Mouse (Mus musculus): ENCODE measurements around the gene Myh11. TPM values are rescaled to one million over a fixed set of nuclear protein-coding genes. Genes with fewer than 3 reads are reported as not detected.

The Myh11 gene
- polyA plus RNA-seq, 1 experiment from 2014 or later: 0.12 TPM

DNA sequence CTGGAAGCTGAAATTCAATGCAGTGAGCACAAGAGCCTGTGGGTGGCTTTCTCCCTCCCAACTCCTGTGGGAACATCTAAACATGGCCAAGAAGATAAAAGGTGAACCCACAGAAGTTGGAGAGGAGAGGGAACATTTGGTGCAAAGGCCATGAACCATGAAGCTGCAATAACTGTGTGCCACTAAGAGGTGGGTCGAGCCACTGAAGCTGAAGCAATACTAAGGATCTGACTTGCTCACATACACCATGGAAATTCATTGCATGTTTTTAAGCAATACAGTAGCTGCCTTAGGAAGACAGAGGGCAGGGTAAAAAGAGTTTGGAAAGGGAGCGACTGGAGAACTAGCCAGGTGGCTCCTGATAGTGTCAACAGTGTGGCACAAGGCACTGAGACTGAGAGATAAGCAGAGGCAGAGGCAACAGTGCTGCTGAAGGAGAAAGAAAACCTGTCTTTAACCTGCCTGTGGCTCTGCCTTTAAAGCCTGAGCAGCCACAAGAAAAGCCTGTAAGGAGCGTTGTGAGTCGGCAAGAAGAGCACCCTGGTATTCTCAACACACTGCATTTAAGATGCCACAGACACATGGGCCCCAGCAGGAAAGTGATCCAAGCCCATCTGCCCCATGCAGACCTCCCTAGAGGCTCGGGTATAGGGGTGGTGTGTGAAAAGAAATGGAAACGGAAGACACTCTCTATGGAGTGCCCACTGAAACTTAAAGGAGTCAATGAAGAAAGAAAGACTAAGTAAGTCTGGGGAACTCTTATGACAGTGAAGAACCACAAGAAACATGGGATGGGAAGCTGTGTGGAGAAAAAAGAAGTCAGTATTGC, 17.3 kb upstream of the Myh11 start:
- DNase-seq (ENCODE audit: low spot score) (no peak), ATAC-seq (replicated peaks; ENCODE audit: low FRiP score) (no peak)
- 90% methylated on average over 6 of the region's 6 CpGs for WGBS
- no peaks in the 10 kb centered on the region for H3K27me3 ChIP-seq (ENCODE audit: control insufficient read depth, insufficient read depth, low read length)
- H3K4me2 ChIP-seq (ENCODE audit: low read depth, low read length, severe bottlenecking): no peak overlapping the region
- no peaks in the 10 kb centered on the region for H3K9me3 ChIP-seq (ENCODE audit: control insufficient read depth, low read length)
- H3K9ac ChIP-seq (ENCODE audit: low read length): no peak overlapping the region
- H3K4me1 ChIP-seq (replicated peaks; ENCODE audit: control insufficient read depth, insufficient read depth, low read length): no peaks in the 10 kb centered on the region
- H3K27ac ChIP-seq (ENCODE audit: low read depth, low read length): no peak overlapping the region
- H3K4me3 ChIP-seq (ENCODE audit: low read depth, low read length): no peak overlapping the region
- H3K36me3 ChIP-seq (ENCODE audit: control insufficient read depth, insufficient read depth, low read length): peaks cover 7% of the 10 kb centered on the region

DNA sequence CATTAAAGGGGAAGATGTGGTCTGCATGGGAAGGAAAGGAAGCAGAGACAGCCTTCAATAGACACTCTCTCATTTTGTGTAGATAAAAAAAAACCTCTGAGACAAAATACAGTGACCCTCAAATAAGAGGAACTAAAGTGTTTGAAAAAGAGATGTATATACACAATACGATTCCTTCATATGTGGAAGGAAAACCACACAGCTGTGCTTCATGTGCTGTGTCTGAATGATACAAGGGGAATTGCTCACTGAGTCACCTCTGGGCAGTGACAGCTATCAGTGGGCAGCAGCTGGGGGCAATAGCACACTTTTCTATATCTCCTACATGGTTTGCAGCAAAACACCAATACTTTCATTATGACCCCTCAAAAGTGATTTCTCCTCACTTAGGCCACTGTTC, 16.2 kb upstream of the Myh11 start:
- H3K4me1 ChIP-seq (replicated peaks; ENCODE audit: control insufficient read depth, insufficient read depth, low read length): no peaks in the 10 kb centered on the region
- no peaks in the 10 kb centered on the region for H3K9me3 ChIP-seq (ENCODE audit: control insufficient read depth, low read length)
- H3K9ac ChIP-seq (ENCODE audit: low read length): no peak overlapping the region
- H3K36me3 ChIP-seq (ENCODE audit: control insufficient read depth, insufficient read depth, low read length): peaks cover 2% of the 10 kb centered on the region; the same call in 1 of the 2 replicates
- ATAC-seq (replicated peaks; ENCODE audit: low FRiP score) (no peak), DNase-seq (ENCODE audit: low spot score) (no peak)
- H3K27ac ChIP-seq (ENCODE audit: low read depth, low read length): no peak overlapping the region
- H3K4me2 ChIP-seq (ENCODE audit: low read depth, low read length, severe bottlenecking): no peak overlapping the region
- no peaks in the 10 kb centered on the region for H3K27me3 ChIP-seq (ENCODE audit: control insufficient read depth, insufficient read depth, low read length)
- H3K4me3 ChIP-seq (ENCODE audit: low read depth, low read length): no peak overlapping the region
- 97% methylated on average over 1 of the region's 1 CpGs for WGBS

DNA sequence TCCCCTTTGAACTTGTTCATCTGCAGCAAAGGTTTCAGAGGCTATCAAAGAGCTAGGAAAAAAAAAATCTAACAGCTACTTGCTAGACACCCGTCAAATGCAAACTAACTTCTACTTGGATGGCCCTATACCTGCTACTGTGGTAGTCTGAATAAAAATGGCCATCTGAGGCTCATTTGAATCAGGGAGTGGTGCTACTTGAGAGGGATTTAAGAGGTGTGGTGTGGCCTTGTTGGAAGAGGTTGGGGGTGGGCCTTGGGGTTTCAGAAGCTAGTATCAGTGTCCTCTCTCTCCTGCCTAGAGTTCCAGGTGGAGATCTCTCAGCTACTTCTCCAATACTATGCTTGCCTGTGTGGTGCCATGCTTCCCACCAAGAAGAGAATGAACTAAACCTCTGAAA, 15.3 kb upstream of the Myh11 start:
- H3K9ac ChIP-seq (ENCODE audit: low read length): no peak overlapping the region
- H3K27me3 ChIP-seq (ENCODE audit: control insufficient read depth, insufficient read depth, low read length): no peaks in the 10 kb centered on the region
- H3K36me3 ChIP-seq (ENCODE audit: control insufficient read depth, insufficient read depth, low read length): peaks cover 2% of the 10 kb centered on the region; the same call in 1 of the 2 replicates
- H3K9me3 ChIP-seq (ENCODE audit: control insufficient read depth, low read length): no peaks in the 10 kb centered on the region
- H3K4me3 ChIP-seq (ENCODE audit: low read depth, low read length): no peak overlapping the region
- WGBS: 94% methylated on average over 1 of the region's 1 CpGs
- H3K4me1 ChIP-seq (replicated peaks; ENCODE audit: control insufficient read depth, insufficient read depth, low read length): no peaks in the 10 kb centered on the region
- no peak for DNase-seq (ENCODE audit: low spot score)
- no peak for ATAC-seq (replicated peaks; ENCODE audit: low FRiP score)
- H3K27ac ChIP-seq (ENCODE audit: low read depth, low read length): no peak overlapping the region
- no peak overlapping the region for H3K4me2 ChIP-seq (ENCODE audit: low read depth, low read length, severe bottlenecking)

- ATAC-seq (replicated peaks; ENCODE audit: low FRiP score): no peak
- 90% methylated on average over 3 of the region's 3 CpGs for WGBS
- no peak overlapping the region for H3K27ac ChIP-seq (ENCODE audit: low read depth, low read length)
- H3K36me3 ChIP-seq (ENCODE audit: control insufficient read depth, insufficient read depth, low read length): peaks cover 2% of the 10 kb centered on the region; the same call in 1 of the 2 replicates
- H3K4me3 ChIP-seq (ENCODE audit: low read depth, low read length): no peak overlapping the region
- no peaks in the 10 kb centered on the region for H3K27me3 ChIP-seq (ENCODE audit: control insufficient read depth, insufficient read depth, low read length)
- no peak overlapping the region for H3K9ac ChIP-seq (ENCODE audit: low read length)
- H3K4me2 ChIP-seq (ENCODE audit: low read depth, low read length, severe bottlenecking): no peak overlapping the region
- no peaks in the 10 kb centered on the region for H3K9me3 ChIP-seq (ENCODE audit: control insufficient read depth, low read length)
- no peaks in the 10 kb centered on the region for H3K4me1 ChIP-seq (replicated peaks; ENCODE audit: control insufficient read depth, insufficient read depth, low read length)
- no peak for DNase-seq (ENCODE audit: low spot score)
These were observed 13.6 kb upstream of the Myh11 start for GRCm38 (mm10) chr16:14304791-14305190.

DNA sequence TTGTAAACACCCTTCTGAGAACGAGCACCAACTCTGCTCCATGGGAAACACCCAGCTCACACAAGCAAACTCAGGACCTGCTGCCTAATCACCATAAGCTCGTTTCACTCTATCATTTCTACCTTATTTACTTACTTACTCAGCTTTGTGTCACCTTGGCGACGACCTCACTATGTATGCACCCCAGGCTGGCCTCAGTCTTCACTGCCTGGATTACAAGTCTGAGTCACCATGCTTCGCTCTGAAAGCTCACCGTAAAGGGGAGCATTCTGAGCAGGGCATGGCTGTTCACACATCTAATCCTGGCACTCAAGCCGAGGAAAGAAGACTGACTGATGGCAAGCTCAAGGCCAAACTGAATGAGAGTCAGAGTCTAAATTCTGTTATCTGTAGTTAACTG, 12.5 kb upstream of the Myh11 start:
- H3K27ac ChIP-seq (ENCODE audit: low read depth, low read length): no peak overlapping the region
- no peak overlapping the region for H3K4me2 ChIP-seq (ENCODE audit: low read depth, low read length, severe bottlenecking)
- H3K4me1 ChIP-seq (replicated peaks; ENCODE audit: control insufficient read depth, insufficient read depth, low read length): no peaks in the 10 kb centered on the region
- no peaks in the 10 kb centered on the region for H3K27me3 ChIP-seq (ENCODE audit: control insufficient read depth, insufficient read depth, low read length)
- H3K4me3 ChIP-seq (ENCODE audit: low read depth, low read length): no peak overlapping the region
- peaks cover 2% of the 10 kb centered on the region; the same call in 1 of the 2 replicates for H3K36me3 ChIP-seq (ENCODE audit: control insufficient read depth, insufficient read depth, low read length)
- H3K9ac ChIP-seq (ENCODE audit: low read length): no peak overlapping the region
- no peak for ATAC-seq (replicated peaks; ENCODE audit: low FRiP score)
- 84% methylated on average over 7 of the region's 7 CpGs for WGBS
- H3K9me3 ChIP-seq (ENCODE audit: control insufficient read depth, low read length): no peaks in the 10 kb centered on the region
- no peak for DNase-seq (ENCODE audit: low spot score)

- peaks cover 2% of the 10 kb centered on the region; the same call in 1 of the 2 replicates for H3K36me3 ChIP-seq (ENCODE audit: control insufficient read depth, insufficient read depth, low read length)
- H3K9ac ChIP-seq (ENCODE audit: low read length): no peak overlapping the region
- WGBS: 92% methylated on average over 2 of the region's 2 CpGs
These were observed 12.0 kb upstream of the Myh11 start for GRCm38 (mm10) chr16:14303148-14303547.

GRCm38 (mm10) chr16:14298461-14298860, 7.3 kb upstream of the Myh11 start:
- no peak overlapping the region for H3K27ac ChIP-seq (ENCODE audit: low read depth, low read length)
- 97% methylated on average over 4 of the region's 4 CpGs for WGBS
- no peaks in the 10 kb centered on the region for H3K4me1 ChIP-seq (replicated peaks; ENCODE audit: control insufficient read depth, insufficient read depth, low read length)
- H3K27me3 ChIP-seq (ENCODE audit: control insufficient read depth, insufficient read depth, low read length): no peaks in the 10 kb centered on the region
- DNase-seq (ENCODE audit: low spot score) (no peak), ATAC-seq (replicated peaks; ENCODE audit: low FRiP score) (no peak)
- H3K36me3 ChIP-seq (ENCODE audit: control insufficient read depth, insufficient read depth, low read length): no peaks in the 10 kb centered on the region; the same call in 1 of the 2 replicates
- no peaks in the 10 kb centered on the region for H3K9me3 ChIP-seq (ENCODE audit: control insufficient read depth, low read length)
- H3K4me2 ChIP-seq (ENCODE audit: low read depth, low read length, severe bottlenecking): no peak overlapping the region
- H3K4me3 ChIP-seq (ENCODE audit: low read depth, low read length): no peak overlapping the region
- H3K9ac ChIP-seq (ENCODE audit: low read length): no peak overlapping the region

More at GRCm38 (mm10) chr16:14303148-14303547, 12.0 kb upstream of the Myh11 start:
- Histone ChIP-seq H3K4me2 (ENCODE audit: low read depth, low read length, severe bottlenecking) (no peak overlapping the region), H3K27me3 (ENCODE audit: control insufficient read depth, insufficient read depth, low read length) (no peaks in the 10 kb centered on the region), H3K4me3 (ENCODE audit: low read depth, low read length) (no peak overlapping the region), H3K9me3 (ENCODE audit: control insufficient read depth, low read length) (no peaks in the 10 kb centered on the region), H3K4me1 (replicated peaks; ENCODE audit: control insufficient read depth, insufficient read depth, low read length) (no peaks in the 10 kb centered on the region), H3K27ac (ENCODE audit: low read depth, low read length) (no peak overlapping the region)
- no peak for DNase-seq (ENCODE audit: low spot score)
- no peak for ATAC-seq (replicated peaks; ENCODE audit: low FRiP score)

GRCm38 (mm10) chr16:14297746-14298145, 6.6 kb upstream of the Myh11 start:
- WGBS: 93% methylated on average over 4 of the region's 4 CpGs
- ATAC-seq (replicated peaks; ENCODE audit: low FRiP score): no peak
- Histone ChIP-seq H3K4me3 (ENCODE audit: low read depth, low read length) (no peak overlapping the region), H3K36me3 (ENCODE audit: control insufficient read depth, insufficient read depth, low read length) (no peaks in the 10 kb centered on the region; the same call in 1 of the 2 replicates), H3K27me3 (ENCODE audit: control insufficient read depth, insufficient read depth, low read length) (no peaks in the 10 kb centered on the region), H3K4me2 (ENCODE audit: low read depth, low read length, severe bottlenecking) (no peak overlapping the region), H3K27ac (ENCODE audit: low read depth, low read length) (no peak overlapping the region), H3K9ac (ENCODE audit: low read length) (no peak overlapping the region), H3K9me3 (ENCODE audit: control insufficient read depth, low read length) (no peaks in the 10 kb centered on the region), H3K4me1 (replicated peaks; ENCODE audit: control insufficient read depth, insufficient read depth, low read length) (no peaks in the 10 kb centered on the region)
- DNase-seq (ENCODE audit: low spot score): no peak

DNA sequence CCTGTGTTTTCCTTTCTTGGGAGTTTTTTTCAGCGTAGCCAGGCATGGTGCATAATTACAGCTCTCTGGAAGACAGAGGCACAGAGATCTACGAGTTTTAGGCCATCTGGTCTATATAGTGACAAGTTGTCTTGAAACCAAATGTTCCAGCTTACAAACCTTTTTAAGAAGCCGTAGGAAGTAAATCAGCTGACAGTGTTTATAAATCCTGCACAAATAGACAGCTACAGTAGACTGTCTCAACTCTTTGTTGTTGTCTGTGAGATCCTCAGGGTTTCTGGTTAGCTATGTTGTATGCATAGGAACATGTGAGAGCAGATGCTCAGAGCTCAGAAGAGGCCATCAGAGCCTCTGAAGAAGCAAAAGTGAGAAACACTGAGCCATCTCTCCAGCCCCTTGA, 6.0 kb upstream of the Myh11 start:
- Histone ChIP-seq H3K4me2 (ENCODE audit: low read depth, low read length, severe bottlenecking) (no peak overlapping the region), H3K4me1 (replicated peaks; ENCODE audit: control insufficient read depth, insufficient read depth, low read length) (no peaks in the 10 kb centered on the region), H3K9me3 (ENCODE audit: control insufficient read depth, low read length) (no peaks in the 10 kb centered on the region), H3K36me3 (ENCODE audit: control insufficient read depth, insufficient read depth, low read length) (no peaks in the 10 kb centered on the region; the same call in 1 of the 2 replicates), H3K4me3 (ENCODE audit: low read depth, low read length) (no peak overlapping the region), H3K27ac (ENCODE audit: low read depth, low read length) (no peak overlapping the region), H3K27me3 (ENCODE audit: control insufficient read depth, insufficient read depth, low read length) (peaks cover 3% of the 10 kb centered on the region; the same call in 1 of the 2 replicates), H3K9ac (ENCODE audit: low read length) (no peak overlapping the region)
- 97% methylated on average over 3 of the region's 3 CpGs for WGBS
- DNase-seq (ENCODE audit: low spot score): no peak
- no peak for ATAC-seq (replicated peaks; ENCODE audit: low FRiP score)
